Mouse (Mus musculus): ENCODE results near the gene Tgm5. TPM values are rescaled to one million over a fixed set of nuclear protein-coding genes. Genes with fewer than 3 reads are reported as not detected.

Gene Tgm5
- total and polyA plus RNA-seq, 3 experiments = not detected

DNA sequence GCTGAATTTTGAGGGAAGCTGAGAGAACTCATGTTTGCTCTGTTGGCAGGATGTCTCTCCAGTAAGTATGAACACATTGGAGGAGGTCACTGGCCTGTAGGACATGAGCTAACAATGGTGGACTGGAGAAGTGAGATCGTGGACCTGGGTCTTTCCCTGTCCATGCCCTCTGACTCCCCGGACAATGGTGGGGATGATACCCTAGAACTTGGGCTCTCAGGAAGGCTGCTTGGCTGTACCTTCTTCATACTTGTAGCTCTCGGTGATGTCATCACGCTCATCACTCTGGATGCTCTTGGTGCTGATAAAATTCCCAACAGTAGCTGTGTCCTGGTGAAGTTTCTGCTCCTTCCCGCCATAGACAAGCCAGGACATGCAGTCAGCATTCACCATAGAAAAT is 33.5 kb downstream of the Tgm5 start:
- Histone ChIP-seq H3K4me2 (ENCODE audit: insufficient read depth, low read depth, poor library complexity, severe bottlenecking) (no peak overlapping the region), H3K9me3 (replicated peaks; ENCODE audit: low read length) (no peaks in the 10 kb centered on the region), H3K36me3 (replicated peaks in 1 of 2; ENCODE audit: control insufficient read depth in 1 of 2, insufficient read depth in 1 of 2, low read length in 1 of 2) (no peaks in the 10 kb centered on the region), H3K79me2 (replicated peaks; ENCODE audit: control insufficient read depth, extremely low read depth, insufficient read depth, poor library complexity, severe bottlenecking) (no peaks in the 10 kb centered on the region), H3K4me1 (ENCODE audit: control insufficient read depth in 1 of 2, insufficient read depth in 2 of 2) (peaks cover 0 to 2% of the 10 kb centered on the region in 2 experiments; a peak in 1 of 4 replicates), H3K4me3 (replicated peaks in 1 of 3; ENCODE audit: low read depth in 2 of 3, low read length in 2 of 3, poor library complexity in 1 of 3) (no peak overlapping the region), H3K27ac (ENCODE audit: insufficient read depth, low read depth) (no peak overlapping the region), H3K9ac (ENCODE audit: insufficient read depth, low read depth) (no peak overlapping the region), H3K27me3 (replicated peaks) (no peaks in the 10 kb centered on the region)
- dilution Hi-C loops (cut with MboI; ENCODE audit: extremely low pct_ligation_motif_present, extremely low pct_unique_long_range_greater_than_20kb, low sequenced_read_pairs) = no loop called here
- in situ Hi-C loops (cut with MboI; ENCODE audit: low pct_ligation_motif_present, low pct_unique_long_range_greater_than_20kb, low sequenced_read_pairs) = no loop called here
- TF ChIP-seq CHD1 (IDR thresholded peaks at IDR 0.05; ENCODE audit: low read depth, low read length) = no peak
- no peak for TF ChIP-seq ZKSCAN1 (IDR thresholded peaks at IDR 0.05; ENCODE audit: borderline replicate concordance, low read depth, low read length)
- TF ChIP-seq USF1 (IDR thresholded peaks at IDR 0.05; ENCODE audit: low read depth, low read length) = no peak
- TF ChIP-seq ETS1 (conservative IDR thresholded peaks at IDR 0.05; ENCODE audit: low read depth, low read length) = no peak
- no peak for TF ChIP-seq ZNF384 (IDR thresholded peaks at IDR 0.05; ENCODE audit: low read depth, low read length)
- DNase-seq (ENCODE audit: extremely low read depth) = no peak

DNA sequence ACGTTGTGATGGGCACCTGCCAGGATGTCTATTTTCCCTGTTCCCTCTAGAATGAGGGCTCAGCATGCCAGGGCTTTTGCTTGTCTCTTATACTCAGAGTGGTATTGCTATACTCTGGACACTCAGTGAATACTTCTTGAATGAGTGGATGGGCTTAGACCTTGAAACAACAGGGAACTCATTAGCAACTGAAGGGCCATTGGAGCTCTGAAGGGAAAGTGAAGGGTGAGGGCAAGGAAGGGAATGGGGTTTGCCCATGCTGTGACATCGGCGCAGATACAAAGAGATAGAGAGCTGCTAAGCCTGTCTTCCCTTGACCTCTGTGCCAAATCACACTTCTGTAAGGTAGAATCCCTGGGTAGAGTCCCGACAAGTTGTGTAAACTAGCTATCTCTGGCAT is 40.0 kb downstream of the Tgm5 start:
- Histone ChIP-seq H3K9ac (ENCODE audit: insufficient read depth, low read depth) (no peak overlapping the region), H3K79me2 (replicated peaks; ENCODE audit: control insufficient read depth, extremely low read depth, insufficient read depth, poor library complexity, severe bottlenecking) (no peaks in the 10 kb centered on the region), H3K27ac (ENCODE audit: insufficient read depth, low read depth) (no peak overlapping the region), H3K27me3 (replicated peaks) (peaks cover 5% of the 10 kb centered on the region), H3K4me2 (ENCODE audit: insufficient read depth, low read depth, poor library complexity, severe bottlenecking) (no peak overlapping the region), H3K36me3 (replicated peaks in 1 of 2; ENCODE audit: control insufficient read depth in 1 of 2, insufficient read depth in 1 of 2, low read length in 1 of 2) (no peaks in the 10 kb centered on the region), H3K9me3 (replicated peaks; ENCODE audit: low read length) (no peaks in the 10 kb centered on the region), H3K4me1 (ENCODE audit: control insufficient read depth in 1 of 2, insufficient read depth in 2 of 2) (no peaks in the 10 kb centered on the region), H3K4me3 (replicated peaks in 1 of 3; ENCODE audit: low read depth in 2 of 3, low read length in 2 of 3, poor library complexity in 1 of 3) (no peak overlapping the region)
- no peak for DNase-seq (ENCODE audit: extremely low read depth)
- dilution Hi-C loops (cut with MboI; ENCODE audit: extremely low pct_ligation_motif_present, extremely low pct_unique_long_range_greater_than_20kb, low sequenced_read_pairs) = no loop called here
- in situ Hi-C loops (cut with MboI; ENCODE audit: low pct_ligation_motif_present, low pct_unique_long_range_greater_than_20kb, low sequenced_read_pairs) = loop anchor here (10.0 kb wide), 1 partner anchor 49 kb away; no protein-coding TSS in a partner anchor
- TF ChIP-seq HCFC1 (IDR thresholded peaks at IDR 0.05; ENCODE audit: low read depth, low read length) (no peak), ZKSCAN1 (IDR thresholded peaks at IDR 0.05; ENCODE audit: borderline replicate concordance, low read depth, low read length) (no peak), ETS1 (conservative IDR thresholded peaks at IDR 0.05; ENCODE audit: low read depth, low read length) (no peak), POLR2AphosphoS2 (IDR thresholded peaks at IDR 0.05; ENCODE audit: low read depth, low read length) (no peak), KAT2A (IDR thresholded peaks at IDR 0.05; ENCODE audit: insufficient replicate concordance, low read length) (no peak), UBTF (IDR thresholded peaks at IDR 0.05; ENCODE audit: low read depth, low read length) (no peak), RCOR1 (conservative IDR thresholded peaks at IDR 0.05; ENCODE audit: low read depth, low read length) (no peak), CTCF (conservative IDR thresholded peaks at IDR 0.05 in 1 of 2, IDR thresholded peaks at IDR 0.05 in 1 of 2; ENCODE audit: low read depth in 2 of 2, low read length in 2 of 2) (no peak), ELF1 (IDR thresholded peaks at IDR 0.05; ENCODE audit: low read depth, low read length) (no peak), ZMIZ1 (IDR thresholded peaks at IDR 0.05; ENCODE audit: low read depth, low read length) (no peak), GABPA (IDR thresholded peaks at IDR 0.05; ENCODE audit: insufficient replicate concordance, low read depth, low read length) (no peak), PAX5 (IDR thresholded peaks at IDR 0.05; ENCODE audit: low read length) (no peak), JUN (IDR thresholded peaks at IDR 0.05; ENCODE audit: insufficient read depth, low read depth, low read length) (no peak), BHLHE40 (IDR thresholded peaks at IDR 0.05; ENCODE audit: low read depth, low read length) (no peak), JUND (conservative IDR thresholded peaks at IDR 0.05; ENCODE audit: low read depth, low read length) (no peak), SMC3 (IDR thresholded peaks at IDR 0.05; ENCODE audit: low read depth, low read length) (no peak)
